8 mouse cellular contexts compared by ENCODE assay signal in genomic region chr10:121473723-121474215, GRCm38 (mm10). TPM values are rescaled to one million over a fixed set of nuclear protein-coding genes. Genes with fewer than 3 reads are reported as not detected.
A peak's percentile ranks its signal among the peaks of the same experiment; 100 is the strongest.
DNase-seq lines count a peak whose midpoint lies in the region; ATAC-seq and TF ChIP-seq lines count a peak whose summit lies in the region.

No protein-coding gene starts in this region.

- H3K9me3 ChIP-seq in embryonic facial prominence, embryonic 14.5 days (ENCODE audit: control insufficient read depth, low read length), result no peaks in the 10 kb centered on the region
- H3K9me3 ChIP-seq in neural tube, embryonic 12.5 days, result no peaks in the 10 kb centered on the region

- DNase-seq in left cerebral cortex, adult 2 months (ENCODE audit: extremely low spot score in 1 of 2, low spot score in 2 of 2), result no peak
- no peak for DNase-seq in left cerebral cortex, adult 9 months (ENCODE audit: low spot score in 2 of 2)
- DNase-seq in embryonic facial prominence, embryonic 14.5 days (ENCODE audit: low spot score), result peak; percentile 26
- peak; percentile 62 for DNase-seq in liver, adult 2 months (ENCODE audit: extremely low read depth, low read depth, low spot score)
- no peak for DNase-seq in ovary, postnatal 10 days (ENCODE audit: low spot score)
- no peak for DNase-seq in gastrocnemius, postnatal 14 days

- no peaks in the 10 kb centered on the region for H3K36me3 ChIP-seq in embryonic facial prominence, embryonic 14.5 days (ENCODE audit: control insufficient read depth, insufficient read depth, low read length)
- H3K36me3 ChIP-seq in liver, adult 2 months (ENCODE audit: control insufficient read depth, insufficient read depth, low read length), result no peaks in the 10 kb centered on the region
- H3K36me3 ChIP-seq in neural tube, embryonic 12.5 days, result no peaks in the 10 kb centered on the region

- TF ChIP-seq CTCF in left cerebral cortex, adult 2 months (IDR thresholded peaks at IDR 0.05), result no peak
- TF ChIP-seq CTCF in liver, adult 2 months (IDR thresholded peaks at IDR 0.05; ENCODE audit: low read depth, low read length), result no peak

- H3K4me1 ChIP-seq in embryonic facial prominence, embryonic 14.5 days (ENCODE audit: control insufficient read depth, insufficient read depth, low read length), result peaks cover 44% of the 10 kb centered on the region
- peaks cover 36% of the 10 kb centered on the region for H3K4me1 ChIP-seq in liver, adult 2 months (ENCODE audit: control insufficient read depth, insufficient read depth, low read length)
- H3K4me1 ChIP-seq in neural tube, embryonic 12.5 days, result peaks cover 38% of the 10 kb centered on the region

- intact Hi-C loops in left cerebral cortex, adult 2 months (cut with DNase I), result loop anchor here (2.0 to 10.0 kb wide), 4 partner anchors 15 to 169 kb away; no protein-coding TSS in a partner anchor
- intact Hi-C loops in gastrocnemius, postnatal 14 days (cut with DNase I; ENCODE audit: low total_unique reads), result loop anchor here (5.0 kb wide), 1 partner anchor 61 kb away; no protein-coding TSS in a partner anchor

- no peak for ATAC-seq in embryonic facial prominence, embryonic 14.5 days (ENCODE audit: low read depth)
- ATAC-seq in neural tube, embryonic 12.5 days (ENCODE audit: low FRiP score, low read depth), result no peak
- no peak for ATAC-seq in erythroid progenitor cell, adult 5-6 weeks (replicated peaks; ENCODE audit: low FRiP score, poor library complexity, severe bottlenecking)

- 0 out of 2 replicates have a peak overlapping the region, but pooled peaks have one; percentile 1 for H3K9ac ChIP-seq in embryonic facial prominence, embryonic 14.5 days (ENCODE audit: low read depth, low read length)
- H3K9ac ChIP-seq in liver, adult 2 months (ENCODE audit: low read depth, low read length), result peak overlapping the region; percentile 33
- no peak overlapping the region for H3K9ac ChIP-seq in neural tube, embryonic 12.5 days

- H3K4me2 ChIP-seq in embryonic facial prominence, embryonic 14.5 days (ENCODE audit: low read depth, low read length), result peak overlapping the region; percentile 77
- H3K4me2 ChIP-seq in neural tube, embryonic 12.5 days (replicated peaks), result peak overlapping the region; percentile 99

- H3K27ac ChIP-seq in left cerebral cortex, adult 2 months, result peak overlapping the region; percentile 78
- H3K27ac ChIP-seq in embryonic facial prominence, embryonic 14.5 days (replicated peaks; ENCODE audit: low read depth, low read length), result no peak overlapping the region
- H3K27ac ChIP-seq in liver, adult 2 months (replicated peaks; ENCODE audit: insufficient read depth, low read depth, low read length), result peak overlapping the region; percentile 87
- no peak overlapping the region for H3K27ac ChIP-seq in neural tube, embryonic 12.5 days

- no peak for TF ChIP-seq POLR2A in liver, adult 2 months (IDR thresholded peaks at IDR 0.05; ENCODE audit: extremely low read depth, insufficient read depth, low read length)

- WGBS in embryonic facial prominence, embryonic 14.5 days, result 43% methylated on average over 12 of the region's 12 CpGs
- WGBS in liver, adult 2 months, result 9% methylated on average over 12 of the region's 12 CpGs
- WGBS in neural tube, embryonic 12.5 days, result 72% methylated on average over 12 of the region's 12 CpGs

- H3K79me2 ChIP-seq in liver, adult 2 months (ENCODE audit: control insufficient read depth, insufficient read depth, low read length), result peaks cover 37% of the 10 kb centered on the region; the same call in 1 of the 2 replicates

- H3K4me3 ChIP-seq in left cerebral cortex, adult 2 months, result peak overlapping the region; percentile 72
- H3K4me3 ChIP-seq in embryonic facial prominence, embryonic 14.5 days (ENCODE audit: low read depth, low read length), result peak overlapping the region; percentile 86
- peak overlapping the region; percentile 91 for H3K4me3 ChIP-seq in liver, adult 2 months (ENCODE audit: insufficient read depth, low read depth, low read length)
- H3K4me3 ChIP-seq in neural tube, embryonic 12.5 days, result peak overlapping the region; percentile 67; the same call in 1 of the 2 replicates

- no peaks in the 10 kb centered on the region for H3K27me3 ChIP-seq in embryonic facial prominence, embryonic 14.5 days (replicated peaks; ENCODE audit: control insufficient read depth, insufficient read depth, low read length)
- H3K27me3 ChIP-seq in liver, adult 2 months (ENCODE audit: control insufficient read depth, insufficient read depth, low read length), result no peaks in the 10 kb centered on the region
- 0 out of 2 replicates have a peak, but pooled peaks cover 4% of the 10 kb centered on the region for H3K27me3 ChIP-seq in neural tube, embryonic 12.5 days (replicated peaks)

RNA-seq across cellular contexts. Expression of gene Rassf3, which starts 2.4 kb away (rescaled TPM):
- total RNA-seq in left cerebral cortex, adult 2 months (2021), result 10 to 100 TPM; 39.4 to 40.1 TPM
- 23.6 and 27.0 TPM in 2 replicates for polyA plus RNA-seq in embryonic facial prominence, embryonic 14.5 days (2014; fragmentation: Nextera tagmentation; extraction: Ambion mirVana)
- total RNA-seq in liver, adult 2 months (2014; rRNA removed), result 13.4 and 18.7 TPM in 2 replicates
- polyA plus RNA-seq in liver, adult 2 months (2012; rRNA removed), result 20.0 and 22.2 TPM in 2 replicates
- 11.4 and 13.5 TPM in 2 replicates for polyA plus RNA-seq in neural tube, embryonic 12.5 days (2016; fragmentation: Nextera tagmentation; extraction: Ambion mirVana)
- 9.2 and 9.7 TPM in 2 replicates for total RNA-seq in erythroid progenitor cell, adult 5-6 weeks (2015; ENCODE audit: low replicate concordance)
- total RNA-seq in erythroid progenitor cell, adult 5-6 weeks (2017; ENCODE audit: low replicate concordance), result 6.9 and 8.0 TPM in 2 replicates
- 10 to 100 TPM; 40.2 to 42.2 TPM for total RNA-seq in gastrocnemius, postnatal 14 days (2021)

Comparison
In these comparisons a context has a peak if more than half of its experiments do, and no peak if none do; other contexts are left out.
1. DNase-seq: peak in embryonic facial prominence, embryonic 14.5 days (single experiment) and liver, adult 2 months (single experiment); none in left cerebral cortex, adult 2 months (0 of 2), left cerebral cortex, adult 9 months (0 of 2), ovary, postnatal 10 days (single experiment) and gastrocnemius, postnatal 14 days (single experiment).
2. H3K27ac ChIP-seq: peak in left cerebral cortex, adult 2 months (single experiment) and liver, adult 2 months (single experiment); none in embryonic facial prominence, embryonic 14.5 days (single experiment) and neural tube, embryonic 12.5 days (single experiment).
3. Peak in every context shown above with its lines, with median percentiles within 50 percentile points of each other: H3K4me3 ChIP-seq.